Mouse (Mus musculus) lung, postnatal 36 days (tissue): ENCODE results near the gene Afg1l.

Source experiments
- DNase-seq: peaks from one replicate; pipeline ENCODE4 v3.0.0; 2022; ENCODE audit warnings: mixed read lengths

The Afg1l gene

GRCm38 (mm10) chr10:42478341-42478720 lies at the start of gene Afg1l:
Afg1l (minus strand) TSS chr10:42478565.
- peak; percentile 99 for DNase-seq

- no peak for DNase-seq
Observed at GRCm38 (mm10) chr10:42525682-42526081, 47.3 kb upstream of the Afg1l start.

DNA sequence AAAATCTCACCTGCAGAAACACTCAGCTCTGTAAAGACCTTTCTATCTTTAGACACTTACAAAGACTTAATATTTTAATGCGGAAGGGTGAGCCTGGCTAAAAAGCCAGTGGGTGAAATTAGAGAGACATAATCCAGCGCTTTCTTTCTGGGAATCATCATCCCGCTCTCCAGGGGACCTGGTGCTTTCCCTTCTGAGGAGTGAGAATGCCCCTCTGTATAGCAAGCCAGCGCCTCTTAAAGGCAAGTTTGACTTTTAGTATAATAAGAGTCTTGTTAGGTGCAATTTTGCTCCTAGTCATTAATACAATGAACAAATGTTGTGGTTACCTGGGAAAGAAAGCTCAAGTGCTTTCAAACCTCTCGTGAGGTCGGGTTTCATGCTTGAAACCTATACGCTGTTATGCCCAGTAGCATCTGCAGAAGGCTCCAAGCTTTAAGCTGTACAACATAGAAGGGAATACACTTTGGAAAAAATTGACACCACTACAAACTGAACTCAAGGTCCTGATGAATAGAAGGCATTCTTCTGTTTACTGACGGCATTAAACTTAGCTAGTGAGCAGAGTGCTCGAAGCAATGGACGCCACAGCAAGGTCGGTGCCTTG lies 45.3 kb upstream of the Afg1l start:
- no peak for DNase-seq

- DNase-seq = peak; percentile 47
Observed at GRCm38 (mm10) chr10:42522912-42523311, 44.5 kb upstream of the Afg1l start.

DNA sequence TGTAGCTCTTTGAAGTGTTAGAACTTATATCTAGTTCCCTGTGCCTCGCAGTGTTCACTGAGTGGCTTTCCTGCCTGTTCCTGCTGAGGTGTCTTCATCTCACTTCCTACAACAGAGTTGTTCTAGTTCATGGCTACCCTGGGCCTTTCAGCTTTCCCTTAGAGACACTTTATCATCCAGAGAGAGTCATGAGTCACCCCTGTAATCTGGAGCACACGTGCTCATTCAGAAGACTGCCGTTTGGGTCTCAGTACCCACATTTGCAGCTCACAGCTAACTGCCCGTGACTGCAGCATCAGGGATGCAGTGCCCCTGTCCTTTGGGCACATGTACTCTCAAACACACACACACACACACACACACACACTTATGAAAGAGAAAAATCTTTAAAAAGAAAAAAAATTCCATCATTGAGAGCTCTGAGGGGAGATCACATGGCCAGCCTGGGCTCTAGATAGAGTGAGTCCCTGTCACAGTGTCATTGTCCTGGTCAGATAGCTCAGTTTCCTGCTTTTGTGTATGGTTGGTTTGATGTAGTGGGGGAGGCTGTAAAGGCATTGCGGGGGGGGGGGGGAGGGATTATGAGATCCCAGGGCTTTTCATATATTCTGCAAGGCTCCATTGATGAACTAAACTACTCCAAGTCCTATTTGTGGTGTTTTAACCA lies 43.1 kb upstream of the Afg1l start:
- no peak for DNase-seq

DNA sequence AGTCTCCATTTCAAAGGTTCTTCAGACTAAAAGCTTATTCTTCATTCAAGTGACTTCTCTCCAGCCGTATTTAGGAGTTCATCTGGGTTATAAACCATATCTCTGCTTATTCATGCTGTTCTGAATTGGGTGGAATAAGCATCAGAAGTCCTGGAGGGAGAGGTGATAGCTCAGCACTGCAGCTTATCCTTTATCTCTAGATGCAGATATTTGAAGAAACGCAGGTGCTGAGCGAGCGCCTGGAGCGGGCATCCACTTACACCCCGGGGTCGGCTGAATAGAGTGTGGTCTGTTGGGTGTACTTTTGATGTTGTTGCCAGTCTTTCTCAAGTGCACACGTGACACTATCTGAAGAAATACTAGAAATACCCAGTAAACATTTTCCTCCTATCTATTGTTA lies 40.0 kb upstream of the Afg1l start:
- DNase-seq = no peak

- no peak for DNase-seq
Observed at GRCm38 (mm10) chr10:42514125-42514524, 35.8 kb upstream of the Afg1l start.

- DNase-seq = no peak
Observed at GRCm38 (mm10) chr10:42511184-42512135, 33.1 kb upstream of the Afg1l start.

DNA sequence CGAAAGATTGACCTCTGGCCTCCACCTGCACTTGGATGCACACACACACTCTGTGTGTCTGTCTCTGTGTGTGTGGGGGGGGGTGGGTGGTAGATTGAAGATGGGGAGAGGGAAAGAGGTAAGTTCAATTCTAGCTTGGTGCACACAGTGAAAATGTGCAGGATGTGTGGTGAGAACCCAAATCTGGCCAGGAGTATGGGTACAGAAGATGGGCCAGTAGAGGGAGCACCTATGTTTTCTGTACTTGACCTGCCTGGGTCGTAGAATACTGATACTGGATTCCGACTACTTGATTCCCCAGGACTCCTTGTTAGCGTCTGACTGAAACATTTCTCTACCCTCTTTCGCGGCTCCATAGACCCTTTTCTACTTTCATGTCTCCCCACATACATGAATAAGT lies 31.8 kb upstream of the Afg1l start:
- DNase-seq = no peak

DNA sequence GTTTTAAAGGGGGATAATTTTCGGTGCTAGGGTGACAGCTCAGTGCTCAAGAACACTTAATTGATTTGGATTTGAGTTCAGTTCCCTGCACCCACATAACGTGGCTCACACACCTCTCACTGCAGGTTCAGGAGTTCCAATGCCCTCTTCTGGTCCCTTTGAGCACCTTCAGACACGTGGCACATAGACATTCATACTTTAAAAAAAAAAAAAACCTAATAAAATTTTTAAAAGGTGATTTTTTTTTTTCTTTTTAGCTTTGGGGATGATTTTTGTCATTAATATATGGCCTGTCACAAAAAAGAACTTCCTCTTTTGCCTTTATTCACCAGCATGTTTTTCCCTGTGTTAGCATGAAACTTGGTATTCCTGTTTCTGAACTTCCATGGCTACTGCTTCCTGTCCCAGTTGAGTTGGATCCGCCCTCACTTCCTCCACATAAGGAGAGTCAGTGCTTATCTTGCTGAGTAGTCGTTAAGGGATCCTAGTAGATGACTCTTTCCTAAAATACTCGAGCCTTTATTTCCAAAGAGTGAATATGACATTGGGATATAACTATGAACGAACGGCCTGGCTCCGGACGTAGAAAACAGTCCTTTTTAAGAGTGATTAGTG lies 25.8 kb upstream of the Afg1l start:
- peak; percentile 37 for DNase-seq

GRCm38 (mm10) chr10:42502349-42503111 lies 24.2 kb upstream of the Afg1l start:
- DNase-seq = peak; percentile 53

DNA sequence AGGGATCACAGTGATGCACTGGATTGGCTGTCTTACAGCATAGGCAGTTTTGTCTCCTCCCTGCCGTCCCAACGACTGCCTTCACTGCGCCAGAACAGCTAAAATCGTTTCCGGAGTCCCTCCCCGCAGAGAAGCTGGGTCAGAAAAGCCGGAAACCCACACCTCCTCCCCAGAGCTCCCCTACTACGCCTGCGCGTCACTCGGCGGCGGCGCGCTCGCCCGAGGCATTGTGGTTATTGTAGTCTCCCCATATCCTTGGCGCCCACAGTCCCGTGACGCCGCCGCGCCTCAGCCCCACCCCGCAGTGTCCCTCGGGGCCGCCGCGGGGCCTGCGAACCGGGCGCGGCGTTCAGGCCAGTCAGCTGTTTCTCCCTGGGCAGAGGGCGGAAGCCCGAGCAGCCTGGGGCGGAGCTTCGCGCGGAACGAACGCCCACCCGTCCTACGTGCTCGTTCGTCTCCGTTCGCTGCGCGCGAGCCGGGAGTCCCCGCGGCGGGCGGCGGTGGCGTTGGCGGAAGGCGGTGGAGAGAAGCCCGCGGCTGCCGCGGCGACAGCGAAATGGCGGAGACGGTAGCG lies 23.5 kb upstream of the Afg1l start, which contains the start of gene Snx3:
Snx3 (plus strand) TSS at position 256 of the 574 bp plus-strand sequence.
- peak; percentile 98 for DNase-seq

DNA sequence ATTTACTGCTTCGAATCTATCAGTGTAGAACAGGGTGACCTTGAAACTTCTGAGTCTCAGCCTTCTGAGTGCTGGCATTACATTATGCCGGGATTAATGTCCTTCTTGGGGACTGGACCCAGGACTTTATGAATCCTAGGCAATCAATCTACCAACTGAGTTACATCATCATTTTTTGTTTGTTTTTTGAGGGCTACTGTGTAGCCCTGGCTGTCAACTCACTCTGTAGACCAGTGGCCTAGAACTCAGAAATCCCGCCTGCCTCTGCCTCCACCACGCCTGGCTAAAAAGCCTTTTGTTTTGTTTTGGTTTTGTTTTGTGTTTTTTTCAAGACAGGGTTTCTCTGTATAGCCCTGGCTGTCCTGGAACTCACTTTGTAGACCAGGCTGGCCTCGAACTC lies 22.8 kb upstream of the Afg1l start:
- no peak for DNase-seq

DNA sequence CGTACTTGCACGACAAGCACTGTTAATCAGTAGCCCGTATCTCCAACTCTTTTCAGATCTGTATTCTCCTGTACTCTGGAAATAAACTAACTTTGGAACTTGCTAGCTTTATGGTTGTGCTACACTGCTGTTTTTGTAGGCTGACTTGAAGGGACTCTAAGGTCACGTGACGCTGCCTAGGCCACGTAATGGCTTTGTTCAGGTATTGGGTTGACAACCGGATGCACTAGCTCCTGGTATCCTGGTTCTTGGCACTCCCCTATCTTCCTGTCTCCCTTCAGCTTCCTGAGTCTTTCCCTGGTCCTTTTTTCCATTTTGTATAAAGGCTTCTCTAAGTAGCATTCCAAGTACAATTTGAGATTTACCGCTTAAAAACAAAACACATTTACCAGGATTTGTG lies 22.2 kb upstream of the Afg1l start:
- no peak for DNase-seq

GRCm38 (mm10) chr10:42493000-42493399 lies 14.6 kb upstream of the Afg1l start:
- DNase-seq = no peak

DNA sequence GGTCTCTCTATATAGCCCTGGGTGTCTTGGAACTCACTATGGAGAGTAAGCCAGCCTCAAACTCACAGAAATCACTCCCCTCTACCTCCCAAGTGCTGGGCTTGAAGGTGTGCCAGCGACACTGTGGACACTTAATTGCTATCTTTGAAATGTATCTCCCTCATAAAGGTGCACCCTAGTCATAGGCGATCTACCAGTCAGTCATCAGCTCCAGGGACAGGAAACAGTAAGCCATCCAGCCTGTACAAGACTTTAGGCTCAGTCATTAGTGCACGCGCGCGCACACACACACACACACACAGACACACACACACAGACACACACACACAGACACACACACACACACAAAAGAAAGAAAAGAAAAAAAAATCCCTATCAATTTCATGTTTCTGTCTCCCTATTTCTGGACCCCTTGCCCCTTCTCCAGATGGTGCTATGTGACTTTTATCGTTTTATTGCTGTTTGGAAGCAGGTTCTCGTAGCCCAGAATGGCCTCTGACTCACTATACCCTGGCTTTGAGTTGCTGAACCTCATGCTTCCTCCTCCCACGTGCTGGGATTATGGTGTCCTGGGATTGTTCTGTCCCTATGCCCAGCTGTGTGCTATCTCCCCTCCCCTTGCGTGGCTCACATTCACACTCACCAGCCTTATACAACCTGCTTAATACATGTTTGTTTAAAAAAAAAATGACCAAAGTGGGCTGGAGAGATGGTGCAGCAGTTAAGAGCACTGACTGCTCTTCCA lies 13.8 kb upstream of the Afg1l start:
- no peak for DNase-seq

GRCm38 (mm10) chr10:42491158-42491557 lies 12.8 kb upstream of the Afg1l start:
- DNase-seq = no peak

- DNase-seq = no peak
Observed at GRCm38 (mm10) chr10:42488606-42489296, 10.4 kb upstream of the Afg1l start.

- no peak for DNase-seq
Observed at GRCm38 (mm10) chr10:42480719-42481118, 2.4 kb upstream of the Afg1l start.

GRCm38 (mm10) chr10:42477550-42478340 lies 620 bp downstream of the Afg1l start:
- DNase-seq = peak; percentile 10
